Mouse (Mus musculus) Muller cell, postnatal 12 days (primary cell): Measurements from ENCODE around the gene Slitrk1.

ENCODE experiments used
- DNase-seq: peaks from one replicate; pipeline ENCODE4 v3.0.0-alpha.2; 2015; ENCODE audit errors: inconsistent ontology term

Gene Slitrk1

GRCm38 (mm10) chr14:108913714-108914263 lies at the start of gene Slitrk1:
TSS of gene Slitrk1 (minus strand) at chr14:108914158.
- peak; percentile 83 for DNase-seq

- DNase-seq = no peak
These were observed 21.8 kb upstream of the Slitrk1 start for GRCm38 (mm10) chr14:108935777-108936176.

DNA sequence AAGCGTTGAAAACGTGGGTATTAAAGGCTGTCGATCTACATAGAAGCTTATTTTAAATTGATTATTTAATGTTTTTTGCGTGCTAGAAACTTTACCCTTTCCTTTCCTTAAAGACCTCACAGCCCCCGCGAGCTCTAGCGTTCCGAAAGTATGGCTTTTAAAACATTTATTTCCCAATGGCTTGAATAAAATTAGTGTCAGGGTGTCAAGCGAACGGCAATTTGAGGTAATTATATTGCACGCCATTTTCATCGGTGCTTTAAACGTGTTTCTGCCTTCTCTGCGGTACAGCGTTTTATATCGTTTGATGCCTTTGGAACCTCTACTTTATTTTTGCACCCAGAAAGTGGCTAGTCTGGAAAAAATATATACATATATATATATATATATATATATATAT lies 378 bp upstream of the Slitrk1 start:
- DNase-seq = no peak

DNA sequence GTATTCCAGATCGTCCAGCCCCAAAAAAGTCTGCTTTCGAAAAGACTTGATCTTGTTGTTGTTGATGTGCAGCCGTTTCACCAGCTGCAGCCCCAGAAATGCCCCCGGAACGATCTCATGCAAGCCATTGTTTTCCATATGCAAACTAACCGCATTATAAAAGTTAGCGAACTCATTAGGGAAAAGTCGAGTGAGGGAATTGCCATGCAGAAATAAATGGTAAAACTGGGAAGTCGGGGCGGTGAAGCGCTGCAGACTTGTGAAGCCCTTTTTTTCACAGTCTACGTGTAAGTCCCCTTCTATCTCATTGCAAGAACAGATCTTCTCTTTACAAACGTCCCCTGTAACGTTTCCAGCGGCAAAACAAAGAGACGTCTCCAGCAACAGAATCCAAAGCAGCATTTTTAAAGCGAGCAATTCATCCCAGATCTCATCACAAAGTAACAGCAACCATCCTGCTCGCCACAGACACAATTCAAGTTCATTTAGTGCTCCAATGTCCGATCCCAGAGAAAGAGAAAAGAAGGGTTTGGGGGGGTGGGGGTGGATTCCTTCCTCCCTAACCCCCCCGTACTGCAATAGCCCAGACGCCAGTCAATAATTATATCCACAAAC lies 975 bp downstream of the Slitrk1 start:
- peak; percentile 13 for DNase-seq

GRCm38 (mm10) chr14:108912021-108912875 lies 1.7 kb downstream of the Slitrk1 start:
- DNase-seq = peak; percentile 16

DNA sequence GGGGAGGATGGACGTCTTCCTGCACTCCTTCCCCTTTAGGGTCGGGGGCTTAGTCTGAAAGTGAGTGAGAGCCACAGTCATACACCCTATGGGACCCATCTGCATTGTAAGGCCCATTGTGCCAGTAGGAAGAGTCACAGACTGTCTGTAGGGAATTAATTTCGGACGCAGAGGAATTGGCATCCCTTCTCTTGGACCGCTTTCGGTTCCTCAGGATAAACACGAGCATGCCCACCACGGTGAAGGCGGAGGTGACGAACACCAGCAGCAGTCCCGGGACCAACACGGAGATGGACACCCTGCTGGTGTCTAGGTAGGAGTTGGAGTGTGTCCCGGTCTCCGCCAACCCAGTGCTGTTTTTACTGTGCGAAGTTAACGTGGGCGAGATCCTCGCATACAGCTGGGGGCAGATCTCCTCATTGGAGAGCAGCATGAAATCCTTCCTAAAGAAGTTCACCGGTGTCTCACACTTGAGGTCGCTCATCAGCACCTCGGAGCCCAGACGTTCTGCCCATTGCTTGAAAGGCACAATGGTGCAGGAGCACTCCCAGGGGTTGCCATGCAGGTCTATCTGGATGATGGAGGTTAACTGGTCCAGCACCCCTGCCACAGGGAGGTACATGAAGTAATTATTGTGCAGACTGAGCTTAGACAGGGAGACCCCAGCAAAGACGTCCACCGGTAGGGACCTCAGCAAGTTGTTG lies 2.7 kb downstream of the Slitrk1 start:
- peak; percentile 44 for DNase-seq

DNA sequence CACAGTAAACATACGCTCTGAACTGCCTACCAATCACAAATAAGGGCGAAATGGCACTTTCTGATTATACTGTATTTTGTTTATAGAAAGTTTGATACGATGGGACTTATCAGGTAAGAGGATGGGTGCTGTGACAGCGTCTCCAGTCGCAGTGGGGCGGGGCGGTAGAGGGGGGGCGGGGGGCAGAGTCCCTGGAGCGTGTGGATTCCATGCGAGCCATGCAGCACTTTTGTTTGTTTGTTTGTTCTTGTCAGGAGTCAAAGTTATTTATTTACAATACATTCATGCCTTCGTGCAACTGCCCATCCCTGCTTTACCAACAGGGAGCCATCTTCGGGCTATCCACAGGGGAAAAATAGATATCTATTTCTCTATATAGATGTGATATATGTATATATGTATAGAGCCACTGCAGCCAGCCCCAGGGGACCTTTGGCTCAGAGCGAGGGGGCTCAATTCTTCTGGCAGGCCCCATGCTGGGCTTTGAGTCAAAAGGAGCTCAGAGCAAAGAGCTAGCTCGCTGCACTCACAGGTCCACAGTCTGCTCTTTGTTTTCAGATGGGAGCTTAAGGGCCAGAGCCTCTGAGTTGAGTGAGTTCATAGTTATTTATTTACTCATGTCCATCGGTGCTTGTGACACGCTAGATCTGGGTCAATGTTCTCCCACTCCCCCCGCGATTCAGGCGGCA lies 3.4 kb downstream of the Slitrk1 start:
- no peak for DNase-seq

- DNase-seq = no peak
These were observed 4.5 kb downstream of the Slitrk1 start for GRCm38 (mm10) chr14:108909336-108909953.

- no peak for DNase-seq
These were observed 15.4 kb downstream of the Slitrk1 start for GRCm38 (mm10) chr14:108898601-108899000.

- DNase-seq = no peak
These were observed 18.5 kb downstream of the Slitrk1 start for GRCm38 (mm10) chr14:108895456-108895855.

GRCm38 (mm10) chr14:108867816-108868215 lies 46.1 kb downstream of the Slitrk1 start:
- DNase-seq = peak; percentile 16

GRCm38 (mm10) chr14:108864631-108865030 lies 49.3 kb downstream of the Slitrk1 start:
- no peak for DNase-seq

DNA sequence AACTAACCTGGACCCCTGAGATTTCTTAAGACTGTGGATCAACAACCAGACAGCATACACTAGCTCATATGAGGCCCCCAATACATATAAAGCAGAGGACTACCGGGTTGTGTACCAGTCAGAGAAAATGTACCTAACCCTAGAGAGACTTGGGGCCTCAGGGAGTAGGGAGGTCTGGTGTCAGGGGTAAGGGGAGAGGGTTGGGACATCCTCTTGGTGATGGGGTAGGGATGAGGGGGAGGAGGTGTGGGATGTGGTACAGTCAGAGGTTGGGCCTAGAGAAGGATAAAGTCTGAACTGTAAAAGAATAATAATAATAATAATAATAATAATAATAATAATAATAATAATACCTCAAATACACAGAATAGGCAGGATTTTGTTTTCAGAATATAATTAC lies 54.6 kb downstream of the Slitrk1 start:
- no peak for DNase-seq
